ENCODE assay signal across 8 mouse cellular contexts in the genomic region with DNA sequence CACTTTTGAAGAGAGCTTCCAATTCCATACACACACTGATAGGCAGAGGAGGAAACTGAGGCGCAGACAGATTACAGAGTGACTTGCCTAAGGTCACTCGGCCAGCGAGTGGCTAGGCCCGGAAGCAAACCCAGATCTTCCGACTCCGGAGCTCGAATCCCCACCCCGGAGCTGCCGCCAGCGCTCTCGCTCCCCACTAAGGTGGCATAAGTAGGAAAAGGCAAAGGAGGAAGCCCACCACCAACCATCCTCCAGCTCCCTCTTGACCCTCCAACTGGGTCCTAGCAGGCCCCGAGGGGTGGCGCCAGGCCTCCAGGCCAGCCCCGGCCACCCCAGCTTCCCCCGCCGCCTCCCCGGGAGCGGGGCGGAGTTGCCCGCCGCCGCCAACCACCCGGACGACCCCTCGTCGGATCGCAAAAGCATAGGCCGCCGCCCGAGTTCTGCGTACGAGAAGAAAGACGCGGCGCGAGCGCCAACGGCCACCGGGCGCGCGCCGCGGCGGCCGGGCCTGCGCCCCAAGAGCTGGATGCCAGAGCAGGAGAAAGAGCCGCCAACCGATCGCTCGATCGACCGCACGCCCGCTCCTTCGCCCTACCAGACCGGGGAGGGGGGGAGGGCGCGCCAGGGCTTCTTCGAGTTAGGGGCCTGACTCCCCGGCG. TPM values are rescaled to one million over a fixed set of nuclear protein-coding genes. Genes with fewer than 3 reads are reported as not detected.
DNase-seq lines count a peak whose midpoint lies in the region; ATAC-seq lines count a peak whose summit lies in the region.

No protein-coding gene starts in this region.

- peak overlapping the region; percentile 92 for H3K27ac ChIP-seq in heart, embryonic 13.5 days (replicated peaks)
- H3K27ac ChIP-seq in midbrain, embryonic 15.5 days = peak overlapping the region; percentile 96

- intact Hi-C loops in heart, postnatal 14 days (cut with DNase I) = loop anchor here (5.0 kb wide), 1 partner anchor 111 kb away; no protein-coding TSS in a partner anchor
- intact Hi-C loops in gastrocnemius, postnatal 14 days (cut with DNase I; ENCODE audit: low total_unique reads) = no loop called here

- H3K4me3 ChIP-seq in heart, embryonic 13.5 days = peak overlapping the region; percentile 98
- peak overlapping the region; percentile 70 for H3K4me3 ChIP-seq in midbrain, embryonic 15.5 days

- H3K9me3 ChIP-seq in heart, embryonic 13.5 days = no peaks in the 10 kb centered on the region
- H3K9me3 ChIP-seq in midbrain, embryonic 15.5 days = peaks cover 8% of the 10 kb centered on the region

- WGBS in heart, embryonic 13.5 days = under 1% methylated on average over 44 of the region's 62 CpGs
- 1% methylated on average over 60 of the region's 62 CpGs for WGBS in midbrain, embryonic 15.5 days

- H3K4me1 ChIP-seq in heart, embryonic 13.5 days = peaks cover 40% of the 10 kb centered on the region
- H3K4me1 ChIP-seq in midbrain, embryonic 15.5 days = peaks cover 32% of the 10 kb centered on the region

- no peak; the same call in 1 of the 2 replicates for ATAC-seq in heart, embryonic 13.5 days (ENCODE audit: extremely low read depth, insufficient number of reproducible peaks, low FRiP score, low TSS enrichment)
- peak; percentile 44 for ATAC-seq in midbrain, embryonic 15.5 days (replicated peaks)

- peak; percentile 45 to 67 for DNase-seq in heart, adult 18-20 months
- DNase-seq in heart, postnatal 14 days = no peak
- DNase-seq in CD8-positive naive resting alpha-beta T cell, adult 2 months (ENCODE audit: low read depth in 2 of 2, low spot score in 2 of 2) = peak; percentile 27 to 37
- peak; percentile 0 for DNase-seq in brain, embryonic 18.5 days (ENCODE audit: low read depth, low spot score)
- DNase-seq in layer of hippocampus, adult 9-11 months = peak; percentile 13
- no peak for DNase-seq in gastrocnemius, postnatal 14 days

- H3K4me2 ChIP-seq in heart, embryonic 13.5 days = peak overlapping the region; percentile 80
- peak overlapping the region; percentile 84 for H3K4me2 ChIP-seq in midbrain, embryonic 15.5 days

- no peaks in the 10 kb centered on the region for H3K27me3 ChIP-seq in heart, embryonic 13.5 days (replicated peaks)
- no peaks in the 10 kb centered on the region for H3K27me3 ChIP-seq in midbrain, embryonic 15.5 days (replicated peaks)

- peak overlapping the region; percentile 99 for H3K9ac ChIP-seq in heart, embryonic 13.5 days
- H3K9ac ChIP-seq in midbrain, embryonic 15.5 days = peak overlapping the region; percentile 89

- H3K36me3 ChIP-seq in heart, embryonic 13.5 days = peaks cover 43% of the 10 kb centered on the region
- H3K36me3 ChIP-seq in midbrain, embryonic 15.5 days (replicated peaks) = peaks cover 29% of the 10 kb centered on the region

RNA-seq across cellular contexts. Expression of a gene that starts 0.6 kb away (rescaled TPM):
- 10 to 100 TPM; 16.8 to 20.7 TPM for total RNA-seq in heart, adult 18-20 months (2021)
- 10 to 100 TPM; 23.1 to 27.4 TPM for total RNA-seq in heart, postnatal 14 days (2021)
- polyA plus RNA-seq in heart, embryonic 13.5 days (2015; fragmentation: Nextera tagmentation; extraction: Ambion mirVana) = 18.0 and 20.4 TPM in 2 replicates
- 39.5 and 42.5 TPM in 2 replicates for polyA plus RNA-seq in midbrain, embryonic 15.5 days (2015; fragmentation: Nextera tagmentation; extraction: Ambion mirVana)
- 10 to 100 TPM; 17.4 to 17.5 TPM for total RNA-seq in gastrocnemius, postnatal 14 days (2021)

Comparison
In these comparisons a context has a peak if more than half of its experiments do, and no peak if none do; other contexts are left out.
1. DNase-seq: peak in heart, adult 18-20 months (2 of 2), CD8-positive naive resting alpha-beta T cell, adult 2 months (2 of 2), brain, embryonic 18.5 days (single experiment) and layer of hippocampus, adult 9-11 months (single experiment); none in heart, postnatal 14 days (0 of 2) and gastrocnemius, postnatal 14 days (single experiment).